Comparison of ENCODE assay signal across 22 mouse cellular contexts in the genomic region with DNA sequence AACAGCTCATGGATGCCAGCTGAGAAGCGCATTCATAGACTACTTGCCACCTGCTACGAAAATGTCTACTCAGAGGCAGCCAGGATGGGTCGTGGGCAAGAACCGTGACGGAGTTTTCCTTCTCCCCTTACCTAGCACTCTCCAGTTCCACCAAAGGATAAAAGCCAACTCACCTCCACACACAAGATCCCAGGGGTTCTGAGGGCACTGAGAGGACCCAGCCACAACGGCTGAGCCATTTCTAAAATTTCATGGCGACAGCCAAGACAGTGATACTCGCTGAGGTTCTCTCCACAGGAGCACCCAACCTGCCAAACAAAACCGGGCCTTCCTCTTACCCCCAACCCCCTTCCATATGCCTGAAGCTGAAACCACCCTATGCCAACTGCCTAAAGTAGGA. TPM values are rescaled to one million over a fixed set of nuclear protein-coding genes. Genes with fewer than 3 reads are reported as not detected.
DNase-seq lines count a peak whose midpoint lies in the region; ATAC-seq and TF ChIP-seq lines count a peak whose summit lies in the region.
"Had no signal": no experiment of that assay in that cellular context is flagged by ENCODE, and none has a peak within 500 bp of the region (broad histone marks: within the 10 kb centered on the region; RNA-seq: fewer than 3 reads in every experiment).

No protein-coding gene starts in this region.

- no peaks in the 10 kb centered on the region for H3K9me3 ChIP-seq in neural tube, embryonic 15.5 days (replicated peaks)
- H3K9me3 ChIP-seq in hindbrain, embryonic 13.5 days = no peaks in the 10 kb centered on the region
- no peaks in the 10 kb centered on the region for H3K9me3 ChIP-seq in limb, embryonic 11.5 days (ENCODE audit: control insufficient read depth, low read length)
- H3K9me3 ChIP-seq in neural tube, embryonic 13.5 days = no peaks in the 10 kb centered on the region
- H3K9me3 ChIP-seq: forebrain, embryonic 15.5 days; heart, embryonic 15.5 days had no signal

- no peak overlapping the region for H3K27ac ChIP-seq in neural tube, embryonic 15.5 days (replicated peaks)
- peak overlapping the region; percentile 66 for H3K27ac ChIP-seq in hindbrain, embryonic 13.5 days
- H3K27ac ChIP-seq in limb, embryonic 11.5 days (replicated peaks; ENCODE audit: low read depth, low read length) = no peak overlapping the region
- H3K27ac ChIP-seq in neural tube, embryonic 13.5 days (replicated peaks) = peak overlapping the region; percentile 42; the same call in 1 of the 2 replicates
- no peak overlapping the region for H3K27ac ChIP-seq in cerebellum, adult 2 months (ENCODE audit: insufficient read depth, low read length)
- H3K27ac ChIP-seq: forebrain, embryonic 15.5 days; heart, embryonic 15.5 days had no signal

- peaks cover 75% of the 10 kb centered on the region for H3K27me3 ChIP-seq in neural tube, embryonic 15.5 days (replicated peaks)
- H3K27me3 ChIP-seq in hindbrain, embryonic 13.5 days = peaks cover 89% of the 10 kb centered on the region
- H3K27me3 ChIP-seq in limb, embryonic 11.5 days (ENCODE audit: control insufficient read depth, insufficient read depth, low read length) = peaks cover 93% of the 10 kb centered on the region
- H3K27me3 ChIP-seq in neural tube, embryonic 13.5 days = peaks cover 95% of the 10 kb centered on the region
- H3K27me3 ChIP-seq in cerebellum, adult 2 months (ENCODE audit: control insufficient read depth, insufficient read depth, low read length) = peaks cover 22% of the 10 kb centered on the region

- no peak for TF ChIP-seq POLR2A in cerebellum, adult 2 months (IDR thresholded peaks at IDR 0.05; ENCODE audit: borderline replicate concordance, insufficient read depth, low read length)

- peak; percentile 42 for DNase-seq in neural tube, embryonic 10.5 days (ENCODE audit: extremely low spot score, low spot score)
- DNase-seq in limb, embryonic 11.5 days (ENCODE audit: low spot score) = peak; percentile 43
- DNase-seq in cerebellum, adult 2 months = no peak
- no peak for DNase-seq in layer of hippocampus, adult 11-12 months (ENCODE audit: low spot score)
- DNase-seq: adrenal gland, postnatal 10 days; cerebellum, postnatal 10 days; gastrocnemius, postnatal 25 days; heart, postnatal 4 days; kidney, adult 11 months; liver, postnatal 0 days; lung, postnatal 10 days; spleen, adult 18-20 months; thymus, adult 18-20 months; thymus, postnatal 4 days had no signal

- 6% methylated on average over 9 of the region's 9 CpGs for WGBS in neural tube, embryonic 15.5 days
- 2% methylated on average over 9 of the region's 9 CpGs for WGBS in hindbrain, embryonic 13.5 days
- WGBS in limb, embryonic 11.5 days = under 1% methylated on average over 9 of the region's 9 CpGs
- WGBS in neural tube, embryonic 13.5 days = 4% methylated on average over 9 of the region's 9 CpGs
- 19% methylated on average over 9 of the region's 9 CpGs for WGBS in cerebellum, adult 2 months

- no peak for ATAC-seq in neural tube, embryonic 15.5 days (ENCODE audit: low FRiP score)
- no peak for ATAC-seq in hindbrain, embryonic 13.5 days (ENCODE audit: low FRiP score)
- no peak for ATAC-seq in limb, embryonic 11.5 days (ENCODE audit: insufficient number of reproducible peaks, low FRiP score, low TSS enrichment, low read depth)
- ATAC-seq in neural tube, embryonic 13.5 days (ENCODE audit: low read depth) = no peak
- ATAC-seq: forebrain, embryonic 15.5 days; liver, postnatal 0 days had no signal

- no peaks in the 10 kb centered on the region for H3K36me3 ChIP-seq in neural tube, embryonic 15.5 days
- no peaks in the 10 kb centered on the region for H3K36me3 ChIP-seq in hindbrain, embryonic 13.5 days
- H3K36me3 ChIP-seq in limb, embryonic 11.5 days (ENCODE audit: control insufficient read depth, insufficient read depth, low read length) = no peaks in the 10 kb centered on the region
- H3K36me3 ChIP-seq in neural tube, embryonic 13.5 days = no peaks in the 10 kb centered on the region
- H3K36me3 ChIP-seq: forebrain, embryonic 15.5 days; heart, embryonic 15.5 days had no signal

- H3K4me2 ChIP-seq in neural tube, embryonic 15.5 days = no peak overlapping the region
- peak overlapping the region; percentile 77 for H3K4me2 ChIP-seq in hindbrain, embryonic 13.5 days
- H3K4me2 ChIP-seq in limb, embryonic 11.5 days (ENCODE audit: low read depth, severe bottlenecking) = no peak overlapping the region
- H3K4me2 ChIP-seq in neural tube, embryonic 13.5 days = peak overlapping the region; percentile 74
- H3K4me2 ChIP-seq: forebrain, embryonic 15.5 days; heart, embryonic 15.5 days had no signal

- no peak overlapping the region for H3K9ac ChIP-seq in neural tube, embryonic 15.5 days (replicated peaks)
- no peak overlapping the region for H3K9ac ChIP-seq in hindbrain, embryonic 13.5 days
- no peak overlapping the region for H3K9ac ChIP-seq in limb, embryonic 11.5 days (ENCODE audit: low read length)
- H3K9ac ChIP-seq in neural tube, embryonic 13.5 days = no peak overlapping the region
- H3K9ac ChIP-seq: forebrain, embryonic 15.5 days; heart, embryonic 15.5 days; liver, postnatal 0 days had no signal

- H3K4me3 ChIP-seq in neural tube, embryonic 15.5 days (replicated peaks) = no peak overlapping the region
- H3K4me3 ChIP-seq in hindbrain, embryonic 13.5 days = peak overlapping the region; percentile 0; the same call in 1 of the 2 replicates
- H3K4me3 ChIP-seq in limb, embryonic 11.5 days (ENCODE audit: low read depth, low read length) = no peak overlapping the region
- H3K4me3 ChIP-seq in neural tube, embryonic 13.5 days = no peak overlapping the region
- H3K4me3 ChIP-seq in cerebellum, adult 2 months (replicated peaks; ENCODE audit: insufficient read depth, low read depth, low read length) = no peak overlapping the region
- H3K4me3 ChIP-seq: forebrain, embryonic 15.5 days; heart, embryonic 15.5 days; megakaryocyte, embryonic 14.5 days had no signal

- H3K4me1 ChIP-seq in neural tube, embryonic 15.5 days = peaks cover 28% of the 10 kb centered on the region
- peaks cover 42% of the 10 kb centered on the region for H3K4me1 ChIP-seq in hindbrain, embryonic 13.5 days (replicated peaks)
- 0 out of 2 replicates have a peak, but pooled peaks cover 3% of the 10 kb centered on the region for H3K4me1 ChIP-seq in limb, embryonic 11.5 days (ENCODE audit: control insufficient read depth, insufficient read depth, low read length)
- H3K4me1 ChIP-seq in neural tube, embryonic 13.5 days (replicated peaks) = peaks cover 72% of the 10 kb centered on the region
- peaks cover 11% of the 10 kb centered on the region for H3K4me1 ChIP-seq in cerebellum, adult 2 months (ENCODE audit: control insufficient read depth, insufficient read depth, low read length)

- TF ChIP-seq CTCF in cerebellum, adult 2 months (IDR thresholded peaks at IDR 0.05; ENCODE audit: borderline replicate concordance, insufficient read depth, low read depth, low read length) = no peak

RNA-seq across cellular contexts. Expression of a gene that starts 2.3 kb away (rescaled TPM):
- 2.5 and 3.4 TPM in 2 replicates for polyA plus RNA-seq in neural tube, embryonic 15.5 days (2015; fragmentation: Nextera tagmentation; extraction: Ambion mirVana)
- 17.6 and 24.4 TPM in 2 replicates for polyA plus RNA-seq in hindbrain, embryonic 13.5 days (2015; fragmentation: Nextera tagmentation; extraction: Ambion mirVana)
- 5.0 and 5.6 TPM in 2 replicates for polyA plus RNA-seq in limb, embryonic 11.5 days (2014; fragmentation: Nextera tagmentation; extraction: Ambion mirVana)
- 12.9 and 17.0 TPM in 2 replicates for polyA plus RNA-seq in neural tube, embryonic 13.5 days (2015; fragmentation: Nextera tagmentation; extraction: Ambion mirVana)
- polyA plus RNA-seq in cerebellum, adult 2 months (2012; rRNA removed) = 3.3 and 3.5 TPM in 2 replicates
- polyA plus RNA-seq: liver, adult 2 months; liver, postnatal 0 days; stomach, embryonic 14.5 days had no signal

Comparison
In these comparisons a context has a peak if more than half of its experiments do, and no peak if none do; other contexts are left out.
1. H3K27ac ChIP-seq: peak in hindbrain, embryonic 13.5 days (single experiment) and neural tube, embryonic 13.5 days (single experiment); none in neural tube, embryonic 15.5 days (single experiment), limb, embryonic 11.5 days (single experiment) and cerebellum, adult 2 months (single experiment).
2. H3K4me2 ChIP-seq: peak in hindbrain, embryonic 13.5 days (single experiment) and neural tube, embryonic 13.5 days (single experiment); none in neural tube, embryonic 15.5 days (single experiment) and limb, embryonic 11.5 days (single experiment).
3. DNase-seq: peak in neural tube, embryonic 10.5 days (single experiment) and limb, embryonic 11.5 days (single experiment); none in cerebellum, adult 2 months (0 of 2) and layer of hippocampus, adult 11-12 months (single experiment).